Mouse (Mus musculus) gastrocnemius, postnatal 10 days (tissue): ENCODE results near the gene Ssh3. TPM values are rescaled to one million over a fixed set of nuclear protein-coding genes. Genes with fewer than 3 reads are reported as not detected.

Experiments used
- DNase-seq: peaks from one replicate; pipeline ENCODE4 v3.0.0; 2021; ENCODE audit warnings: mixed read lengths
- total RNA-seq, 2 experiments: library from RNA; stranded (reverse); gene quantifications; 2 replicates each; pipeline ENCODE4 v1.2.3; 2021

Ssh3 gene
- total RNA-seq, 2 experiments from 2014 or later, result 4.9 to 6.3 TPM

GRCm38 (mm10) chr19:4244775-4245174 is 24.2 kb downstream of the Ssh3 start:
- no peak for DNase-seq

DNA sequence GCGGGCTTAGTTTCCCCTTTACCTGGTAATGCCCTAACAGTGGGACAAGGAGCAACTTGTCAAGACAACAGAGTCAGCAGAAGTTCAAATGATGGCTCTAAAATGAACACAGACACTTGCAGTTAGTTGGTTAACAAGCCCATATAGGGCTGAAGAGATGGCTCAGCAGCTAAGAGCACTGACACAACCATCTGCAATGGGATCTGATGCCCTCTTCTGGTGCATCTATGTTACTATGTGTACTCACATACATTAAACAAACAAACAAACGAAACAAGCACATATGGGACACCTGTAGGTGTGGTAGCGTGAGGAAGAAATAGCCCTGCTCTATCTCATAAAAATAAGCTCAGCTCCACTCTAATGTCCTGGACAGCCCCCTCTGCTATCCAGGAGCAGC is 26.6 kb downstream of the Ssh3 start:
- DNase-seq, result no peak

- no peak for DNase-seq
These were observed 28.7 kb downstream of the Ssh3 start for GRCm38 (mm10) chr19:4240247-4240668.

- no peak for DNase-seq
These were observed 34.4 kb downstream of the Ssh3 start for GRCm38 (mm10) chr19:4234548-4234947.

DNA sequence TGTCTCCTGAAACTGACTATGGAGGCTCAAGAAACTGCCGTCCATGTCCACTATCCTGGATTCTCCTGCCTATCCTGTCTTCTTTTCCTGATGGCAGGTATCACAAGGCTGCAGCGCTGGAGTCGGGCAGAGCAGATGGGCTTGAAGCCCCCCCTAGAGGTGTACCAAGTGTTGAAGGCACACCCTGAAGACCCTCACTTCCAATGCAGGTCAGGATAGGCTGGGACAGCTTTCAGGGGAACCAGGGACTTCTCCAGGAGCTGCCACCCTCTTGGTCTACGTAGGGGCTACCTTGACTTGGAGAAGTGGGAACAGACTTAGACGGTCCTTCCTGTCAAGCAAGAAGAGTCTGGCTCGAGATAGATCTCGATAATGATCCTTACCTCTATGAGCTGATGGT is 36.3 kb downstream of the Ssh3 start:
- no peak for DNase-seq

- no peak for DNase-seq
These were observed 36.8 kb downstream of the Ssh3 start for GRCm38 (mm10) chr19:4232186-4232572.

DNA sequence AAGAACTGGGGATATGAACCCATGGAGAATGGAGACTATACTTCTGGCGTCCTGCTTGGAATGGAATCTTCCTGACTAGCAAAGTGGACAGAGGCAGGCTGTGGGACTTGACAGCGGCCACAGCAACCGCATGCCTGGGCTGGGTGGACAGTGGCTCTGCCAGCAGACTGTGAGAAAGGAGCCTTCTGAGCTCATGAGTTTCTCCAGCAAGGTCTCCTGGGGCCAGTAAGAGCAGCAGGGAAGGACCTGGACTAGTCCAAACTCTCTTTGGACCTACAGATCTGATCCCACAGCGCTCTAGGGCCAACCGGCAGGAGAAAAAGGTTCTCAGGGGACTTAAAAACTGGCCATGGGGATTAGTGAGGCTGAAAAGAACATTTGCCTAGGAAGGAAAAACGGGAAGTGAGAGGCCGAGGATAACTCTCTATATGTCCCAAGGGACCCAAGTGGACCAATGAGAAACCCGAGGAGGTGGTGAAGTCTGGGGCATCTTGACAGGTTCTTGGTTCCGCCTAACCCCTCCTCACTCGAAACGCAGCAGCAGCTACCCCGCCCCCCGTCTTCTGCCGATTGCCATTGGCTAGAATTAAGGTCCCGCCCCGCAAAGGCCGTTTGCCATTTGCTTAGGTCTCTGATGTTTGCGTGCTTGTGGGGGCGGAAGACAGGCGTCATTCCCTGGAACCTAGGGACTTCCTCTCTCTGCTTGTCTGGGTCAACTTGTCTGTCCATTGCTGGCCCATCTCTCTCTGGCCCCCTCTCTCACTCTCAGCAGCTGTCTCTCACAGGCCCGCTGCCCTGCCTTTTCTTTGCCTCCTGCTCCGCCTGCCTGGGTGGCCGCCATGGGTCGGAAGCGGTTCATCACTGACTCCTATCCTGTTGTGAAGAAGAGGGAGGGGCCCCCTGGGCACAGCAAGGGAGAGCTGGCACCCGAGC is 37.5 kb downstream of the Ssh3 start, which contains the start of gene Pold4:
Gene Pold4 (plus strand): TSS at position 647 of the 933 bp plus-strand sequence.
- DNase-seq, result peak; percentile 96

DNA sequence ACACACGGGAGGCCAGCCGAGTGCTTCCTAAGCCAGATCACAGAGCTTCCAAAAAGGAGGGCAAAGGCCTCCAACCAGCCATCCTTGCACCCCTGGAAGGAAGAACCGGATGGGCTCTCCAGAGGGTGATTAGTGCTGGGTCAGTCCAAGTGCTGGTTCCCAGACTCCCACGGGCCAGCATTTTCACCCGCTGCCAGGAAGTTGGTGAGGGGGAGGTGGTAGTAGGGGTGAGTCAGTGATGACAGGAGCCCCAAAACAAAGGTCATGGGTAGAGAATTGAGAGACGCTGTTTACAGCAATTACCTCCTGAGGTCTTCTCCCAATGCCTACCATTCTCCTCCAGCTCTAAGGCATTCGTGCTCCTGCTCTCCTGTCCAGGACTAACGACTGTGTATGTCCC is 38.6 kb downstream of the Ssh3 start:
- no peak for DNase-seq

GRCm38 (mm10) chr19:4229451-4230076 is 39.4 kb downstream of the Ssh3 start:
- no peak for DNase-seq

DNA sequence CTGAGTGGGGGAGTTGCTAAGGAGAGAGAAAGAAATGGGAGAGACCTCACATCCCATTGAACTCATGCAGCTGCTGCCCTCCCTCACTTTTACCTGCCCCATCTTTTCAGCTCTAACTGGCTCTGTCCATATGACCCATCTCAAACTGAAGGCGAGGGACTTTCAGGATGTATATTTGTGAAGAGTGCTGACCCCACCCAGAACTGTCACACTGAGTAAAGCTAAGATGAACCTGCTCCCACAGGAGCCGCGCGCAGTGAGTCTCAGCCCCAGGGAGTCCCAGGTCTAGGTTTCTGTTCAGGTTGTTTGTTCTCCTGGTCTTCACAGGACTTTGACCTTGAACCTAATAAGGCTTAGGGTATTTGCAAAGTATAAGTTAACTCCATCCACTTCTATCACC is 40.1 kb downstream of the Ssh3 start:
- no peak for DNase-seq

- peak; percentile 59 for DNase-seq
These were observed 40.9 kb downstream of the Ssh3 start for GRCm38 (mm10) chr19:4227894-4228678.

- no peak for DNase-seq
These were observed 41.5 kb downstream of the Ssh3 start for GRCm38 (mm10) chr19:4227446-4227845.

DNA sequence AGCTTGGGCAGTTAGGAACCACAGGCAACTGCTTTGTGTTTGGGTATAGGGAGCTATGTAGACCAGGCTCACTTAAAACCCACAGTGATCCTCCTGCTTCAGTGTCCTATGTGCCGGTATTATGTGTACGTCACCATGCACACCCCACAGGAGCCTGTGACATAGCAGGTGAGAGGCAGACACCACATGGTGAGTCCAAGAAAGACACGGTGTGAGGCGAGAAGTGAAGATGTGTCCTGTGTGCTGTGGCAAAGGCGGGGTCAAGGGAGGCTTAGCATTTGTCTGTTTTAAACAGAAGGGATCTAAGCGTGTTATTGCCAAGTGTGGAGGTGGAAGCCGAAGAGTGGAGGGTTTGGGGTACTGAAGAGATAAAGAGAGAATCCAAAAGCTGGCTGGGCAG is 42.2 kb downstream of the Ssh3 start:
- DNase-seq, result no peak

DNA sequence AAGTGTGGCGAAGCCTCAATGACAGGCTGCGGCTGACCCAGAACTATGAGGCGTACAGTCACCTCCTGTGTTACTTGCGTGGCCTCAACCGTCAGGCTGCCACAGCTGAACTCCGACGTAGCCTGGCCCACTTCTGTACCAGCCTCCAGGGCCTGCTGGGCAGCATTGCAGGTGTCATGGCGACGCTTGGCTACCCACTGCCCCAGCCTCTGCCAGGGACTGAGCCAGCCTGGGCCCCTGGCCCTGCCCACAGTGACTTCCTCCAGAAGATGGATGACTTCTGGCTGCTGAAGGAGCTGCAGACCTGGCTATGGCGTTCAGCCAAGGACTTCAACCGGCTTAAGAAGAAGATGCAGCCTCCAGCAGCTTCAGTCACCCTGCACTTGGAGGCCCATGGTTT is 46.8 kb downstream of the Ssh3 start:
- no peak for DNase-seq

DNA sequence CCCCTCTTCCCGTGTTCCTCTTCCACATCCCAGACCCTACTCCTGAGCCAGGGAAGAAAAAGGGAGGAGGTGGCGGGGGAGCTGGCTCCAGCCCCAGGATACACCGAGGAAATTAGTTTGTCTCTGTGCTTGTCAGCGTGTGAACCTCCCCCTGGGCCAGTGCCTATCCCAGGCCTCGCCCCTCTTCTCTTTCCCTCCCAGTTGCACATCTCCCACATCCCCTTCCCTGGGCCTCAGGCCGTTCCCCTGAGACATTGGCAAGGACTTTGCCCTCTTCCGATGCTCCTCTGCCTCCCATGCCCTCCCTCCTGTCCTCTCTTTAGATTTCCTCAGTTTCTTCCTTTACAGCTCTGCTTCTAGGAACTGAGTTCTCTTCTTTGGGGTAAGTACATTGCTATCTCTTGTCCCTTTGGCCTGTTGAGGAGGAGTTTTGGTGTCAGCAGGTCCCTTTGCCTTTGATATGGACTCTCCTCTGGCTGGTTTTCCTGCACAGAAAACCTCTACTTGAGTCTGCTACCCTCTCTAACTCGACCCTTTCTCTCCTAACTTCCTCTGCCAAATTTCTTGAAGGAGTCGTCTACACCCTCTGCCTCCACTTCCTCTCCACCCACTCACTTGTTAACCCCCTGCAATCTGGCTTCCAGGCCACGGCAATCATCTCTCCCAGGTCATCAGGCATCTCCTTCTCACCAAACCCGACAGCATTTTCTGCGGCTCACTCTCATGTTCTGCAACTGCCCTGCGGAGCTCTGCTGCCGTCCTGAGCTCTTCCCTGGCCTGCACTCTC is 47.8 kb downstream of the Ssh3 start:
- DNase-seq, result no peak

GRCm38 (mm10) chr19:4220416-4220815 is 48.6 kb downstream of the Ssh3 start:
- no peak for DNase-seq

DNA sequence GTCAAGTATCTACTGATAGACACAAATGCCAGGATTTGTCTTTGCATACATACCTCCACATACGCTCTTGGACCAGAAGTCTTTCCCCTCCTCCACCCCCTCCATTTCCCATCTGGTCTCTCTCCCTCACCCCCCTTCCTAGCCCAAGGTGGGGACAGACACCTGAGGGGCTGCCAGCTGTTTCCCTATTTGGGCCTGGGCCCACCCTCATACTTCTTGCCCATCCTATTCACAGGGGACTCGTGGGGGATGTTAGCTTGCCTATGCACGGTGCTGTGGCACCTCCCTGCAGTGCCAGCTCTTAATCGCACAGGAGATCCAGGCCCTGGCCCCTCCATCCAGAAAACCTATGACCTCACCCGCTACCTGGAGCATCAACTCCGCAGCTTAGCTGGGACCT is 49.0 kb downstream of the Ssh3 start:
- no peak for DNase-seq

- no peak for DNase-seq
These were observed 50.2 kb downstream of the Ssh3 start for GRCm38 (mm10) chr19:4218784-4219183.

- DNase-seq, result no peak
These were observed 50.7 kb downstream of the Ssh3 start for GRCm38 (mm10) chr19:4218293-4218692.

DNA sequence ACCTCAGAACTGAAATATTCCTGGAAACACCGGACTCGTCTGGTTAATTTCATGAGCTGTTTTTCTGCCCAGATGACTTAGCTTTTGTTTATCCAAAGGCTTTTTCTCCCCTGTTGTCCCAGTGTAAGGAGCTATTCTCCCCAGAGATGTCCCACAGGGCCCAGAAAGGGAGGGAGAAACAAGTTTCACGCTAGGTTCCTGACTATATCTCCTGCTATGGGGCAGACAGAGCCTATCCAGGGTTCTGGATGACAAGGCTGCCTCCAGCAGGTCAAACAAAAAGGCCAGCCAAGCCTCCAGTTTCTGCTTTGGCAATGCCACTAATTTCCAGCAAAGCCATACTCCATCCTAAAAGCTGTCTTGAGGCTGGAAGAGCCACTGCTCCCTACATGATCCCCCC is 51.1 kb downstream of the Ssh3 start:
- DNase-seq, result no peak

GRCm38 (mm10) chr19:4217140-4217539 is 51.8 kb downstream of the Ssh3 start:
- no peak for DNase-seq
